Mouse (Mus musculus) brain, embryonic 18.5 days (tissue): ENCODE measurements at regions not wholly inside any gene's neighbourhood (a gene's known extent, or its start where the extent isn't known, plus 50 kb on each side); places are given as distances from the start of the nearest gene placed in this dataset.

ENCODE experiments used
- DNase-seq: peaks from one replicate; pipeline ENCODE4 v3.0.0-alpha.2; 2012; ENCODE audit warnings: low read depth, low spot score

- no peak for DNase-seq
Observed at GRCm38 (mm10) chrX:23499320-23499719, 134.4 kb upstream of the Klhl13 start.

- no peak for DNase-seq
Observed at GRCm38 (mm10) chrX:23495199-23495598, 130.3 kb upstream of the Klhl13 start.

GRCm38 (mm10) chrX:23476868-23477267 is 112.0 kb upstream of the Klhl13 start:
- DNase-seq = no peak

- DNase-seq = no peak
Observed at GRCm38 (mm10) chrX:23466031-23466430, 101.1 kb upstream of the Klhl13 start.

- DNase-seq = peak; percentile 10
Observed at GRCm38 (mm10) chrX:23453616-23454015, 88.7 kb upstream of the Klhl13 start.

- no peak for DNase-seq
Observed at GRCm38 (mm10) chrX:23422746-23423145, 57.9 kb upstream of the Klhl13 start.

GRCm38 (mm10) chrX:23417525-23417924 is 52.6 kb upstream of the Klhl13 start:
- DNase-seq = no peak
